Mouse (Mus musculus): ENCODE measurements around the gene Gad1. TPM values are rescaled to one million over a fixed set of nuclear protein-coding genes. Genes with fewer than 3 reads are reported as not detected.

Gene Gad1
- total RNA-seq, 4 experiments from 2014 or later, result 0.84 to 1.2 (median 0.93) TPM

DNA sequence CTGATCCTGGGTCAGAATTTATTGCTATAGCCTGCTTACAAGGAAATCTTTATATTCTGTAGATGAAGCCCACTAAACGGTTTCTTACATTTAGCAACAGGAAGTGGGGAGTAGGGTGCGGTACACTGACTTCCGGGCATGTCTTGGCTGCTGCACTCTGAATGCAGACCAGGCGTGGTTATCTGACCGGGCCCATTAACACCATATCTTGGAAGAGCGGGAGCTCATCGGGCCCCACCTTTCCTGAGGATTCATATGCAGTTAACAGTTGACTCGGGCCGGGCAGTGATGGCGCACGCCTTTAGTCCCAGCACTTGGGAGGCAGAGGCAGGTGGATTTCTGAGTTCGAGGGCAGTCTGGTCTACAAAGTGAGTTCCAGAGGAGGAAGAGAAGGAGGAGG is 75.5 kb downstream of the Gad1 start:
- no peak for DNase-seq (ENCODE audit: low spot score)

DNA sequence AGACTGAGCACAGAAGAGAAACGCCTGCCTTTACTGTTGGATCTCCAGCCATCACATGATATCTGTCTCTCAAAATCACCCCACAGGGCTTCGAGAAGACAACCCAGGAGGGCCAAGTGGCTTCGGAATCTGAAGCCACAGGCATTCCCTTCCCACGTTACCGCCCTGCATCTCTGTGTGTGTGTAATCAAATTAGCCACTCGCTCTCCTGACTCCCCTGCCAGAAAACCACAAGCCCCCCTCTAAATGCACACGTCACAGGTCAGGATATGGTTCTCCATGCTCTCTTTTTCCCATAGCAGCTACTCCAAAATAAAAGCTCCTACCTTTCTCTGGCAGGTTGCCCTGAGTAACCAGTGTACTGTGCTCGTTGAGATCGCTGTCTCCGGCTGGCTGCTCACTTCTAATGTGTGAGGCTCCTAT is 76.5 kb downstream of the Gad1 start:
- no peak for DNase-seq (ENCODE audit: low spot score)

DNA sequence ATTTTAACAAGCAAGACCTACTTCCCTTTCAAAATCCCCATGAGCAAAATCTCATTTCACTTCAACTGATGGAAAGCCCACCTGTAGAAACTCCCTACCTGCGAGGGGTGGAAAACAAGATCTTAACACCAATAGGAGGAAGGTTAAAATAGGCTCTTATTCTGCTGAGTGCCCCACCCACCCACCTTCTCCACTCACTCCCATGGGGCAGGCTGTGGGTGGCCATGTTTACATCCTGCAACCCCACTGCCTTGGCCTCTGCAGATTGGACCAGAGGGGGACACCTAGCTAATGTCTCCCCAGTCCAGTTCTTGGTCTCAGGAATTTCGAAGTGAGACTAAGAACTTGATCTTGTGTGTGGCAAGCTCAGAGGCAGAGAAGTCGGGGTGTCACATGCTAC is 77.0 kb downstream of the Gad1 start:
- DNase-seq (ENCODE audit: low spot score), result no peak

DNA sequence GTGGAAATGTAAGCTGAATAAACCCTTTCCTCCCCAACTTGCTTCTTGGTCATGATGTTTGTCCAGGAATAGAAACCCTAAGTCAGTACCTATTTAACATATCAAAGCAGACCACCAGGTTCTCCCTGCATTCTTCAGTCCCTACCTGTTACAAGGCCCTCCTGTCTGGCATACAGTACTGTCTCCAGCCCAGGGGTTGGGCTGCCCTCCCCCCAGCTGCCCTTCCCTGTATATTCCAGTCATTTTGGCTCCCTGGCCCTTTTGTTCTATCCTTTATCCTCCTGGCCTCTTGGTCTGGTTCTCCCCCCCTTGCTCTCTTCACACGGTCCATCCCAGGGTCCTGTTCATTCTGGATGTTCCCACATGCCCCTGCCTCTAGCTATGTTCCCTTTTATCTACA is 78.4 kb downstream of the Gad1 start:
- no peak for DNase-seq (ENCODE audit: low spot score)

DNA sequence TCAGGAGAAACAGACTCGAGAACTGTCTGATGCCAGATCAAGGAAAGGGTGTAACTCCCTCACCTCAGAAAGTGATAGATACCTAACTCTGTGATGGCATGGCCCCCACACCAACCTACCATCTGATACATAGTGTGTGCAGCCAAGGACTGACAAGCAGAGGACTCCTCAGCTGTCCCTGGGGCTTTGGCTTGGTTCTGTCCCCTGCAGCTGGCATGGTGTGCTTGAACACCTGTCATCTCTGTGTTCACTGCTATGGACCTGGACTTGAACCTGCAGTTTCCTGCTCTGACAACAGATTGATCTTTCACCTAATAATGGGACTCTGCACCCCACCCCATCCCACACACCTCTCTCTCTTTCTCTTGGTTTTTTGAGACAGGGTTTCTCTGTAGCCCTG is 79.5 kb downstream of the Gad1 start:
- no peak for DNase-seq (ENCODE audit: low spot score)

DNA sequence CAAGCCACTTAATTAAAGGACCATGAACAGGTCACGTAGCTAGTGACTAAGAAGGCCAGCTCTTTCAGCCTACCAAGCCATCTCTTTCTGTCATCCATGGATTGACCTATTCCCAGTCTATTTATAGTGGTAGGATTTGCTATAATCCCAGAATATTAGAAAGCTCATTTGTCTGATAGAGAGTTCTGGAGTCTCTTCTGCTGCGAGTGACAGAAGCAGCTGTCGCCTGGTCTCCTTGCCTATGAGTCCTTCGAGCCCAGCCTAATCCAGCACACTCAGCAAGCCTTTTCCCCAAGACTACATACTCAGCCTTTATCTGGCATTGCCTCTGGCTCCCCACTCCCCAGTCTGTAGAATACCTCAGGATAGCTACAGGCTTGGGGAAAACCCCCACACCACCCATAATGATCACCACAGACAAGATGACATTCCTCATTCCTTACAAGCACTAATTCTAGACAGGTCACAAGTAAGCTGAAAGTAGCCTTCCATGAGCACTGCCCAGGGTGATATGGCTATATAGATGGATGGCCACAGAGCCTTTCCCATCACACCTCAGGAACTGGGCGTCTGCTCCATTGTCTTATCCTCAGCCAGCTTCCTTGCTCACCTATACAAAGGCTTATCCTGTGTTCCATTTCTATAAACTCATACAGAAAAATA is 81.3 kb downstream of the Gad1 start:
- no peak for DNase-seq (ENCODE audit: low spot score)

DNA sequence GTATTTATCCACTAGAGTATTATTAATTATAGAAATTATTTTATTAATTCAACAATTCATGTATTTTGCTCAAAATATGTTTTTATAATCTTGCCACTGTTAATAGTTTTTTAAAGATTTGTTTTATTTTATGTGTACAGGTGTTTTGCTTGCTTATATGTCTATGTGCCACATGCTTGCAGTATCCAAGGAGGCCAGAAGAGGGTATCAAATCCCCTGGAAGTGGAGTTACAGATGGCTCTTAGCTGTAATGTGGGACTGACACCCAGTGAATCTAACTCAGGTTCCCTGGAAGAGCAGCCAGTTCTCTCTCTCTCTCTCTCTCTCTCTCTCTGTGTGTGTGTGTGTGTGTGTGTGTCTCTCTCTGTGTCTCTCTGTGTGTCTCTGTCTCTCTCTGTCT is 88.1 kb downstream of the Gad1 start:
- DNase-seq (ENCODE audit: low spot score), result no peak

DNA sequence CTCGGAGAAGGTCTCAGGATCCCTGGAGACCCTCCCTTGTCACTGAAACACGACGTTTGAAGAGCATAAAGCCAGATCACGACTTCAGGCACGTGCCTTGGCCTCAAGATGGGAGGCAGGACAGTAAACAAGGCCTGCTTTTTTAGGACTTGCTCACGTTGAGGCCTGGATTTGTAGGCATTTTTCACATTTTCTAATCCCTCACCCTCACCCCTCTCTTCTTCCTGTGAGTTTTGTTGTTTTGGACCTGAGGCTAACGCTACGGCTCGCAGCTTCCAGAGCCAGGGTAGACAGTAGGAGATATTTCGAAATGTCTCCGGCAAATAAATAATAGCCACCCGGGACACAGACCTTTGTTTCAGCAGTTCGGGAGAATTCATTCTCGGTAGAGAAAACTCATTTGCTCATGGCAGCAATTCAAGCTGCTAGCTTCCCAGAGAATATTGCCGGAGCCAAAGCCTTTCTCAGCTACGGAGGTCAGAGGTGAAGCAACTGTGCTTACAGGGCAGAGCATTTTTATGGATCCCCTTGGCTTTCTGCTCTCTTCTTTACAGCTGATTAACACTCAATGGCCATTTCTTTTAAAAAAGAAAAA is 90.2 kb downstream of the Gad1 start:
- DNase-seq (ENCODE audit: low spot score), result no peak

DNA sequence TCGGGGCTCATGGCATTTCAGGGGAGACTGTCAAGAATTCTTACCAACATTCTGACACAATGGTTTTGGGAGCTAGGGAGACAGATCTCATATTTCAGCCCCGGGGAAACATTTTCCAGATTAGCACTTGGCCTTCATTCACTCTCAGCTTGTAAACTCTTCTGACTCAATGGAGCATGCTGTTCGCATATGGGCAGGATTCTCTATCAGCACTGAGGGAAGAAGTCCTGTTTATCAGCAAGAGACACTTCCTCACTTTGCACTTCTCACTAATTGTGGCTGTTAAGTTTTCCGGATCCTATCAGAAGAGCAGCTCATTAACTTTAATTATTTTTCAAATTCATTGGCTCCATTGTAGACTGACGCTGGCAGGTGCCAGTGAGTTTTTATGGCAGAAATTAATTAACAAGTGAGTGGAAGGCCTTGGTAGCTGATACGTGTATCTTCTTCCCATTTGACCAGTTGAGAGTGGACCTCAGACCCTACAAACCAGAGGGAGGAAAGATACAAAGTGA is 92.5 kb downstream of the Gad1 start:
- DNase-seq (ENCODE audit: low spot score), result no peak

DNA sequence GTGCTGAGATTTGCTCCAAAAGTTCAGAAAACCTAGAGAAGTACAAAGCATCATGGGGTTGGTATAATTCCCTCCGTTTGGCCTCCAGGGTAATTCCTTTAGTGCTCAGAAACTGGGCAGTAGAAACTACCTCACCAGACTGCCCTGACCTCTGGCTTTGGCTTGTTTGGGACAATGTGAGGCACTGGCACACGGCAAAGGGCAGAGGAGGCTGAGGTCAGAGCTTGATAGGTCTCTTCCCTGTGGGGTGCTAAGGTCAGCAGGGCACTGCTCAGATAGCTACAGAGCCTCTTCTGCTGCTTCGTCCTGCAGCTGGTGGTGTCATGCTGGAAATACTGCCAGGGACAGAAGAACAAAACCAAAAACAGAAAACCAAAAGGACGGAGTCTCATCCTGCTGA is 94.8 kb downstream of the Gad1 start:
- no peak for DNase-seq (ENCODE audit: low spot score)

DNA sequence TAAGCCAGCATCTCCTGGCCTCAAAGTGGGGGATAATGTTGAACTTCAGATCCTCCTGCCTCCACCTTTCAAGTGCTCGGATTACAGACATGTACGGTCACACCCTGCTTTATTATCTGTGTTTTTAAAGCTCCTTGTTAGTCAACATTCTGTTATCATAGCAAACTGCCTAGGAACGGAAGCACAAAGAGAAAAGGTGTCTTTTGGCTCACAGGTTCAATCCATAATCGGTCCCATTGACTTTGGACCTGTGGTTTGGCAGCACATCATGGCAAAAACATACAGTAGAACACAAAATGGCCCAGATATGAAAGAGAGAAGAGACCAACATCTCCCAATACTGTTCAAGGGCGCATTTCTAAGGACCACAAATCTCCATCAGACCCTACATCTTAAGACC is 95.4 kb downstream of the Gad1 start:
- no peak for DNase-seq (ENCODE audit: low spot score)

DNA sequence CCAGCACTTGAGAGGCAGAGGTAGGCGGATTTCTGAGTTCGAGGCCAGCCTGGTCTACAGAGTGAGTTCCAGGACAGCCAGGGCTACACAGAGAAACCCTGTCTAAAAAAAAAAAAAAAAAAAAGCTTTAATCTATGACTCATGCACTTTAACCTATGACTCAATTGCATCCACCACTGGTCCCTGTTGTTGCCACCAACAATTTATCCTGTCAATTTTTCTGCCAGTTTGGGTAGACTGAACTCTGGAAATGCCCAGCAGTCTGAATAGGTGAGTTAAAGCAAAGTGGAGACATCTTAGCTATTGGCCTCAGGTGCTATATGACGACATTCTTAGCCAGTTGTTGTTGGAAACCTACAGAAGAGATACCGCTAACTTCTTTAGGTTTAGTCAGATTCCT is 96.6 kb downstream of the Gad1 start:
- DNase-seq (ENCODE audit: low spot score), result no peak

Other genes starting within 250 kb of the Gad1 start
- not detected for gene Sp5, start 78.1 kb upstream of the Gad1 start, total RNA-seq (2022)
- gene Erich2, start 44.3 kb upstream of the Gad1 start, total RNA-seq (2022), result under 1 TPM in 1 of 4 experiments, not detected in 3; 0.22 TPM
- 10 to 100 TPM; 61.3 to 66.8 (median 65.0) TPM for gene Gorasp2, start 108.5 kb downstream of the Gad1 start, total RNA-seq (2022)
- under 1 TPM in 2 of 4 experiments, not detected in 2; 0.31 to 0.38 TPM for gene Gm26558, start 109.0 kb downstream of the Gad1 start, total RNA-seq (2022)